Mouse (Mus musculus): ENCODE results near the gene Cd72.
"Not testable (repeated sequence)": the region's sequence is repeated elsewhere in the genome, so short reads cannot be mapped to it uniquely, and the experiment has no call there.

Gene Cd72

DNA sequence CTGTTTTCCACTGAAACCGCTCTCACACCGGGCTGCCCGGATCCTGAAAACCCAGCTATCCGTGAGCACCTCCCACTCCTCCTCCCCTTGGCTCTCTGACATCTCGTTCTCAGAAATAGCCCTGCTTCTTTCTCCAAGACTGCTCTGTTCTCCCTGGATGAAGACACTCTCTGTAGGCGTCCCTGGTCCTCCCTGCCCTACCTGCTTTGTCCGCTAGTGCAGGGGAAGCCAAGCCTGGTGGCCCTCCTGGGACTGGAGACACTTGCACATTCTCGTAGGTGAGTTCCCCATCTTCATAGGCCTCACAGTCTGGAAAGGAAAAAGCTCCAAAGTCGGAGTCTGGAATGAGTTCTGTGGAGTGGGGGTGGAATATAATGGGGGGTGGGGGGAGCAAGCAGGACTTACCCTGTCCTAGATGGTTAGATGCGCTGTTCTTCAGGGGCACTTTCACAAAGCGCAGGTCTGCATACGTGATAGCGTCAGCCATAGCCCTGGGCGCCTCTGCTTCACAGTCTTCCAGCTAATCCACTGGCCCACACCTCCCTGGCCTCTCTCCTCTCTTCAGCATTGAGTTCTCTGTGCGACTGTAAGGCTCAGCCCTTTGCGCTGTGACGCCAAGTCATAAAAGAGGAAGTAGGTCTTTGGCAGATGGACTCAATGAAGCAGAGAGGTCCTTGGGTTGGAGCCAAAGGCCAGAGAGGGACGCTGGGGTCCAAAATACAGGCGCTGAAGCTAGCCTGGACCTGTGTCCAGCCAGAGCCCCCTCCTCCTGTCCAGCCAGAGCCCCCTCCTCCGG, at the start of gene Cd72:
Gene Cd72 (minus strand): TSS at position 588 of the 796 bp plus-strand sequence.
- no peak for DNase-seq (ENCODE audit: low spot score in 2 of 2)

DNA sequence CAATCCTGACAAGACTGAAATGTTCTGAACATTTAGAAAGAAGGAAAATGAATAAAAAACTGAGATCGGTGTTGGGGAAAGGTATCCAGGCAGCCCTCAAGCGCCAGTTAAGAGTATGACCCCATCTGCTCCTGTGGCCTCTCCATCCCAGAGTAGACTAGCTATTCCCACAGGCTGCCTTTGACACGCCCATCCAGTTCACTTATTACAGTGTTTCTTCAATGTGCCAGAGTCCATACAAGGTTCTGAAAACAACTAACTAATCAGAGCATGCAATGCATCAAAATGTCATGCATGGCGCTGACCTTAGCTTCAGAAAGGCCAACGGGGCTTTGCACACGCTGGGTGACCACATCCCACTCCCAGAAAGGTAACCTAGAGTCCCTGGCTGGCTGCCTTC, 49.1 kb upstream of the Cd72 start:
- no peak for DNase-seq (ENCODE audit: low spot score in 2 of 2)

DNA sequence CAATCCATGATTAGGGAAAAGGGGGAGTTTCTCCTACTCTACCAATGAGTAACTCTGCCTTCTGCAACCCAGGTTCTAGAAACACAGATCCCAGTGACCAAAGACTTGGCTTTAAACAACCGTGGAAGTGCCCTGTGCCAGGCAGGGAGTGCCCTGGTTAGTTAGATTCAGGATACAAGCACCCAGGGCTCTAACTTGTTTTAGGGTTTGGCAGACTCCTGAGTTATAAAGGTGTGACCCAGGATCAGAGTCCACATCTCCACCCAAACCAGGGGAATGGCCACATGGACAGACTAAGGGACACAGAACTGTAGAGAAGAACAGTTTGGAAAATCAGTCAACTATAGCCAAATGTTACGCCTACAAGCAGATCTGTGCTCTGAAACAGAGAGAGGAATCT, 48.6 kb upstream of the Cd72 start:
- DNase-seq (ENCODE audit: low spot score in 2 of 2): no peak

DNA sequence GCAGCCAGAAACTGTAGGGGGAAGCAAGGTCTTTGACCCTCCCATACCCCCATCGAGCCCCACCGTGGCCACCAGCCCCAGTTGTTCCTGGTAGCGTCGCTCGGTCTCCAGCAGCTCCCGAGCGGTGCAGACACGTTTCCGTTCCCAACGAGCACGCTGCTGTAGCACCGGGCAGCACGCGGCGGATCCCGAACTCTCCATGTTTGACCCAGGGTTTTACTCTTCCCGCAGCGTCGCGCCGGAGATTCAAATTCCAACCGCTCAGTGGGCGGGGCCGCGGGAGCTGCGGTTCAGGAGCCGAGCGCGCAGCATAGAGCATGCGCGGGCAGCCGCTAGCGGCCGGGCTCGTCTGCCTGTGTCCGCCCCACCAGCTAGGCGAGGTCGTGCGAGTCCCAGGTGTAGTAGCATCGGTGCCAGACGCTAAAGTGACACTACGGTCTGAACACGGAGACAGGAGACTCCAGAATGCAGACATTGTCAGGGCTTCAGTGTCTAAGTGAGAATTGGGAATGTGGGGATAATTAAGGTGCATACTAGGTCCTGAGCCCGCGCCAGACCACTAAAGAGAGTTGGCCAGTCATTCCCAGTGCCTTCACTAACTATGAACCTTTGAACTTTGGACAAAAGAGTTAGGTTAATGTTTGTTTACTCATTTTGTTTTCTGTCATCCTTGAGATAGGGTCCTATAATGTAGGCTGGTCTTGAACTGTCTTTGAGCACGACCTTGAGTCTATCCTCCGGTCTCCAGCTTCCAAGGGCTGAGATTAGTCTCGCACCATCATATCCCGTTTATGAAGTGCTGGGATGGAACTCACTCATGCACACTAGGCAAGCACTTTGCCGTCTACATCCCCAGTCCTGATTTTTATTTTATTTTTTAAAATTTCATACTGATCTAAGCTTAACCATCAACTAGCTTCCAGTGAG, 45.2 kb upstream of the Cd72 start, which contains the start of gene Arhgef39:
Gene Arhgef39 (minus strand): TSS at position 289 of the 927 bp plus-strand sequence.
- DNase-seq (ENCODE audit: low spot score in 2 of 2): peak; percentile 31 to 45

DNA sequence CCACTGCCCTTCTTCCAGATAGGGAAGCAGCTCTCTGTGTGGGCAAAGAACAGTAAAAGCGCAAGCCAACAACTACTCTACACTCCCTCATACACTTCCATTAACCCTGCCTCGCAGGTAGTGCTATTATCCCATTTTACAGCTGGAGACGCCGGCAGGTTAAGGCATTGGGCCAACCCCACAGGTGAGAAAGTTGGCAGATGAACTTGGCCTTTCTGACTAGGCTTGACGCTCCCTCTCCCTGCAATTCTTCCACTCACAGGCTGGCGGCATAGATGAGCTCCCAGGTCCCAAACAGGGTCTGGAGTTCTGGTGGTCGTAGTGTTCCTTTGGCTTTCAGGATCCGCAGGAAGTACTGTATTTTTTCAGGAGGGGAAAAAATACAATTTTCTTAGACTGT, 44.6 kb upstream of the Cd72 start:
- no peak for DNase-seq (ENCODE audit: low spot score in 2 of 2)

DNA sequence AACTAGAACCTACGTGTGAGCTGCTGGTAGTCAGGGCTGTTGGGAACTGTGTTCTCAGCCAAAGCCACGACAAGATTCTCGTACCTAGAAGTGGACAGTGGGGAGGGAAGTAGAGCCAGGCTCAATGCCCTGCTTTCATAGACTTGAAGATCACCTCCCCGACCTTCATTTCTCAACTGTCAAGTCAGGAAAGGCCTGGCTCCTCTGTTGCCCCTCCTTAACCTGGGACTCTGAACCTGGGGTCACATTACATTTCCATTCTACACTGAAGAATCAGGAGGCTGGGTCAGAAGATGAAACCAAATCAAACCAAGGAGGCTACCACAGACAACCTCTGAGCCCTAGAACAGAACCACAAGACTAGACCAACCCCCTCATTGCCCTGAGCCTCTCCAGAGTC, 43.5 kb upstream of the Cd72 start:
- no peak for DNase-seq (ENCODE audit: low spot score in 2 of 2)

DNA sequence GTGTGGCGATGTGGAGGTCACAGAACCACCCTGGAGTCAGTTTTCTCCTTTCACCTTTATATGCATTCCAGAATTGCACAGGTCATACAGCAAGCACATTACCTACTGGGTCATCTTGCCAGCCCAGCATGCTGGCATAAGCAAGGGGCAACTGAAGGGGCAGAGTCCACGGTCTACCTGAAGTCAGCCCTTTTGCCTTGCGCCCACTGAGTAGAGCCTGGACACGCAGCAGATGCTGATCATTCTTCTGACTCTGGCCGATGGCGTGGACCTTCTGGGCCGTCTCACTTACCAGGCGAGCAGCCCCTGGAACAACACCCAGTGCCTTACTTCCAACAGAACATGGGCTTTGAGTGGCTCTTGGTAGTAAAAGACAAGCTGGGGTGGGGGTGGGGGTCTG, 43.0 kb upstream of the Cd72 start:
- no peak for DNase-seq (ENCODE audit: low spot score in 2 of 2)

DNA sequence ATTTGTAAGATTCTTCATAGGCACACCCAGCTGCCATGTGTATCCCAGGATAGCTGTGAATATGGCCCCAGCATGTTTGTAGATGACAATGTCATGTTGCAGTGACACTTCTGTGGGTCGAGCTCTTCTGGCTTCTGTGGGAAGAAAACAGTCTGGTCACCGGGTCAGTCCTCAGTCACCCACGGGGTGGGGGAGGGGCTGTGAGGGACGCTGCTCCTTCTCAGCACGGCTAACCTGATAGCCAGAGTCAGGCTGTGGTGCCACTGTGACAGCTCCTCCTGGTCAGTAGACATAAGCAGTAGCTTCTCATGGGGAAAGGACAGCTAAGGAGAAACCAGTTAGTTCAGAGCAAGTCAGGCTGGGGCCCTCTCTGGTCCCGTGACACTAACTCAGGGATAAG, 42.2 kb upstream of the Cd72 start:
- no peak for DNase-seq (ENCODE audit: low spot score in 2 of 2)

DNA sequence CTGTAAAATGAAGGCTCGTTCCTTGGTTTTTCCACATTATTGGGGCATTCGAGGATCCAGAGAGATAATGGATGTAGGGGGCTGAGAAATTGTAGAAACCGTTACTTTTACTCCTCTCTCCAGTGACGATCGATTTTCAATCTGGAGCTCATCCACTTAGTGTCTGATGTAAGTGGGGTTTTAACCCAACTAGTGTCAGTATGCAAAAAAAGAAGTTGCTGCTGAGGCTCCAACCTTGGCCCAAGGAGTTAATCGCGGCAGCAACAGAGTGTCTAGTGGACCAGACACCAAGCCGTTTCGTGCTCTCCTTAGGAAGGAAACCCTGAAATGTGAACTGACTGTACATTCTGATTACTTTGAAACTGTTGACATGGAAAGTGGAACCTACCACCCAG, 39.4 kb upstream of the Cd72 start:
- no peak for DNase-seq (ENCODE audit: low spot score in 2 of 2)

DNA sequence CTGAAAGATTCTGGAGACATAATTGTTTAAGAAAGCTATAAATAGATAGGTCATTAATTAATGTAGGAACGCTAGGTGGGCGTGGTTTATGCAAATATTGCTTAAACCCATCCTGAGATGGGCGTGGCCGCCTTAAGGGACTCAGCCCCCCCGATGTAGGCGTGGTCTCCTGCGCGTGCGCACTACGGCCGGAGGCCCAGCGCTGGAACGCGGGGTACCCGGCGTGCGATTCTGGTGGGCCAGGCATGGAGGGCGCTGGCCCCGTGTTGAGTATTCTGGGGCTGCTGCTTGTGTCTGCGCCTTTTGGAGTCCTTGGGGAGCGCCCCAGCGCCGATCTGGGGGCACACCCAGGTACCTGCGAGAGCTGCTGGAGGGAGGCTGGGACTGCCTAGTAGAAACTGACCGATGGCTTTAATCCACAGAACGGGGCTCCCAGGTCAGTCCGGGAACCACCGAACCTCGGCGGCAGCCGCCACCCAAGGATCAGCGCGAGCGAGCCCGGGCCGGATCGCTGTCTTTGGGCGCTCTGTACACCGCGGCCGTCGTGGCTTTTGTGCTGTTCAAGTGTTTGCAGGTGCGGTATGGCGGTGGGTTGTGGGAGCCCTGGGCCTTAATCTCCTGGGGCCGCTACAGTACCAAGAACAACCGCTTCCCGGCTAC, 38.9 kb upstream of the Cd72 start:
- DNase-seq (ENCODE audit: low spot score in 2 of 2): peak; percentile 91 to 96

DNA sequence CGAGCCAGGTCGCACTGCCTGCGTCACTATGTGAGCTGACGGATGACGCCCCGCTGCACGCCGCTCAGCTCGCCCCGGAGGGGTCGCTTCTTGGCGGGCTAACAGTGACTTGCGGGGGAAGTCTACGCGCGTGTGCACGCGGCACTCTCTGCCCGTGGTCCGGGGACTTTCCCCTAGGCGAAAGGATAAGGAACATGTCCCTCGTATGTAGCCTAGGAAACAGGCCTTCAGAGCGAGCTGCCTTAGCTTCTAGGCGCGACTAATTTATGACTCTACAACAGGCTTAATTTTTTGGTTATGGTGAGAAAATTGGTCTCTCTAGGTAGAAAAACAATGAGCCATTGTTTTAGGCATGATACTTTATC, 38.4 kb upstream of the Cd72 start, which contains the start of gene Ccdc107:
Gene Ccdc107 (plus strand): TSS at position 80 of the 365 bp plus-strand sequence.
- DNase-seq (ENCODE audit: low spot score in 2 of 2): peak; percentile 79 to 84

DNA sequence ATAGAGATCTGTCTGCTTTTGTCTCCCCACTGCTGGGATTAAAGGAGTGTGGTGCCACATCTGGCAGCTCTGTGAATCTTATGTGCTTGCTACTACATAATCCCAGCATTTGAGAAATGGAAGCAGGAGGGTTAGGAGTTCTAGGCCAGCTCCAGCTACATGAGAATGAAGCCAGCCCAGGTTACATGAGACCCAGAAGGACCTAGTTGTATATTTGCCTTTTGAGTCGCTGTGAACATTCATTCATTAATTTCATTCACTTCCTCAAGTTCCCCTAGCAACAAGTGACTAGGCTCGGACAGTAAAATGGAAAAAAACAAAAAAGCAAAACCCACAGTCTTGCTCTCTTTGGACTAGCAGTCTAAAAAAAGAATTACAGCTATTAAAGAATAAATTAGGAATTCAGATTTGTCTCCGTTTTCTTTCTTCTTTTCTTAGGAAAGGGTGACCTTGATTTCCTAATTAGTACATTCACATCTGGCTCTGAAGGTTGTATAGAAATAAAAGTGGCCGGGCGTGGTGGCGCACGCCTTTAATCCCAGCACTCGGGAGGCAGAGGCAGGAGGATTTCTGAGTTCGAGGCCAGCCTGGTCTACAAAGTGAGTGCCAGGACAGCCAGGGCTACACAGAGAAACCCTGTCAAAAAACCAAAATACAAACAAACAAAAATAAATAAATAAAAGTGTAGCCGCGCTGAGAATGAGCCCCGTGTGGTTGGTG, 37.8 kb upstream of the Cd72 start:
- no peak for DNase-seq (ENCODE audit: low spot score in 2 of 2)

DNA sequence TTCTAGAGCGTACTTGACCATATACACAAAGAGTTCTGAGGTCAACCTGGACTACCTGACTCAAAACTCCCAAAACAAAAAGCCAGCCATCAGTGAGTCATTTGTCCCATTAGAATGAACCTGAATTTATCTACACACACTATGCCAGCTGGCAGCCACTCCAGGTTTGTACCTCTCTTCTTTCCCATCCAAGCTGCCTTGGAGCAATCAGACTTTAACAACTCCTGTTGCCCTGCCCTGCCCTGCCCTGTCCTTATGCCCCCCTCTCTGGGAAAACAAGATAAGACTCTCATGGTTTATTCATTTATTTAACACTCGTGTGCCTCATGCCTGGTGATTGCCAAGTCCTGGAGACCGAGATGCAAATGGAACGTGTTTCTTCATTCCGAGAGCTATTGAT, 36.4 kb upstream of the Cd72 start:
- no peak for DNase-seq (ENCODE audit: low spot score in 2 of 2)

DNA sequence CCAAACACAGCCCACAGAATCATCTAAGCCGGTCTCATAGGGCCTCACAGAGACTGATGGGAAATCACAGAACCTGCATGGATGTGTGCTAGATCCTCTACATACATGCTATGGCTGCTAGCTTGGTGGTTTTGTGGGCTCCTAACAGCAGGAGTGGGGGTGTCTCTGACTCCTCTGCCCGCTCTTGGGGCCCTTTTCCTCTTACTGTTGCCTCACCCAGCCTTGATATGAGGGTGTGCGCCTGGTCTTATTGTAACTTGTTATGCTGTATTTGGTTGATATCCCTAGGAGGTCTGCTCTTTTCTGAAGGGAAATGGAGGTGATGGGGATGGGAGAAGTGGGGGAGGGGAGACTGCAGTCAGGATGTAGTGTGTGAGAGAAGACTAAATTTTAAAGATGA, 35.2 kb upstream of the Cd72 start:
- no peak for DNase-seq (ENCODE audit: low spot score in 2 of 2)

DNA sequence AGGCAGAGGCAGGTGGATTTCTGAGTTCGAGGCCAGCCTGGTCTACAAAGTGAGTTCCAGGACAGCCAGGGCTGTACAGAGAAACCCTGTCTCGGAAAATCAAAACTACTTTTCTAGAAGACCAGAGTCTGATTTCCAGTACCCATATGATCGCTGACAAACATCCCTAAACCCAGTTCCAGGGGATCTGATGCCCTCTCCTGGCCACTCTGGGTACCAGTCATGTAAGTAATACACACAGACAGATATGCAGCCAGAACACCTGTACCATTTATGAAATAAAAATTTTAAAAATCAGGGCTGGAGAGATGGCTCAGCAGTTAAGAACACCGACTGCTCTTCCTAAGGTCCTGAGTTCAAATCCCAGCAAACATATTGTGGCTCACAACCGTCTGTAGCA, 31.2 kb upstream of the Cd72 start:
- not testable (repeated sequence) for DNase-seq (ENCODE audit: low spot score in 2 of 2)

DNA sequence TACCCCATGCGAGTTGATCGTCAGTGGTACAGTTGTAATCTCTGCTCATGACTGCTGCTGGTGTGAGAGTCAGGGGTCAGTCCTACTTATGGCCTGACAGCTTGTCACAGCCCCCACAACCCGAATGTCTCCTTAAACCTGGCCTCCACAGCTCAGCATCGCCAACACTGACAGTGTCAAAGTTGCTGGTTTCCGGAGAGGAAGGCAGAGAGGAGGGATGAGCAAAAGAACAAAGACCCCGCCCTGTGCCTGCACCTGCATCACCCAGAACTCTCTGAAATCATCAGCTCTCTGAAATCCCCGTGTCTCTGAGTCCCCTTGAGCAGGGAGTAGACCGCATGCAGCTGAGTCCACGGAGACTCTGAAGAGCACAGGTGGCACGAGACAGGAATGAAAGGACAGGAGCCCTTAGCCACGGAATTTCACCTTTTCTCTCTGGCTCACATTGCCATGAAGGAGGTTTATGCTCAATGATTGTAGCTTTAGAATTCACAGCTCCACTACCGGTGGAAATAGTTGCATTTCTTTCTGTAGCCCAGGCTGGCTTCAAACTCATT, 29.2 kb upstream of the Cd72 start, which contains the start of gene Sit1:
Gene Sit1 (minus strand): TSS at position 200 of the 557 bp plus-strand sequence.
- DNase-seq (ENCODE audit: low spot score in 2 of 2): no peak

DNA sequence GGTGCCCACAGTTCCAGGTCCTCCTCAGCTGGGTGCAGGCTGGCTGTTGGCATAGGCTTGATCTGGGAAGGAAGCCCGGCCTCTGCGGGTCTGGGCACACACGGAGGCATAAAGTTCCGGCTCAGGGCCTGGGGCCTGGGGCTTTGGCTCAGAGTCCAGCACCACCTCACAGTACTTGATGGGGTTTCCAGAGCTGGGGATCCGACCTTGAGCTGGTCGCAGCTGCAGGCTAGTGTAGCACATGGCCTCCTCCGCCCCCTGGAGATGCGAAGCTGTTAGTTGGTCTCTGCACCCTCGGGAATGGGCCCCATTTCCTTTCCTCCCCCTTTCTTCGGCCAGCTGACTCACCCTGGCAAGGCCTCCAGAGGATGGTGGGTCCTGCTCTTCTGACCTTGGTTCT, 28.2 kb upstream of the Cd72 start:
- no peak for DNase-seq (ENCODE audit: low spot score in 2 of 2)

DNA sequence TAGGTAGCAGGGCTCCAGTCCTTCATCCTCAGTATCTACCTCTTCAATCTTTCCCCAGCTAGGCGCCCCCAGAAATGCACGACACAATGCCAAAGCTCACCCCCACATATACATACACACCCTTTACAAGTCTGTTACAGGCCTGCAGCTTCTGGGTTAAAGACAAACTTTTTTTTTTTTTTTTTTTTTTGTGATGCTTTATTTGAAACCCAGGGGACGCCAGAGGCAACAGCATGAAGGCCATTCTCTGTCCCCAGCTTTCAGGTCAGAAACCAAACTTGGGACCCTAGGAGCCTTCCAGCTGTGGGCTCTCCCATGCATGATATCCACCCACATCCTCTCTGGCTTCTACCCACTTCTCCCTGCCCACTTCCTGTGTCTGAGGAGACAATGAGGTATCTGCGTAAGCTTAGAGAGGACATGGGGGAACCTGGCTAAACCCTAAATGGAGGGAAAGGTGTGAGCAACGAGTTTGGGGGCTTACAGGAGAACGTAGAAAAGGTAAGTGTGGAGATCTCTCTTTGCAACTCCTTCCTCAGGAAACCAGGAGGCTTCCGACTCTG, 27.5 kb upstream of the Cd72 start:
- no peak for DNase-seq (ENCODE audit: low spot score in 2 of 2)

DNA sequence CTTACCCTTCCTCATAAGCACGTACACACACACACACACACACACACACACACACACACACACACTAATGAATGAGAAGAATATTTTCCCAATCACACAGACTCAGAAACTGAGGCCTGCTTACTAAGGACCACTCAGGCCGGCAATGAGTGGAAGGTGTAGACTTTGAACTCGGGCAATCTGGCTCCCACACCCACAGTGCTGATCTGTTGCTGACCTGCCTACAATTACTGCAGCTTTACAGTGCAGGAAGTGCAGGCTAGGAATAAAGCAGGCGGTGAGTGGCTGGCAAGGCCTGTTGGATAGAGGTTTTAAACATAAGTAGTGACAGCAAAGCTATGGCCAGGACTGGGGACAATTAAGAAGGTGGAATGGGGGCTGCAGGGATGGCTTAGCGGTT, 26.6 kb upstream of the Cd72 start:
- DNase-seq (ENCODE audit: low spot score in 2 of 2): no peak

DNA sequence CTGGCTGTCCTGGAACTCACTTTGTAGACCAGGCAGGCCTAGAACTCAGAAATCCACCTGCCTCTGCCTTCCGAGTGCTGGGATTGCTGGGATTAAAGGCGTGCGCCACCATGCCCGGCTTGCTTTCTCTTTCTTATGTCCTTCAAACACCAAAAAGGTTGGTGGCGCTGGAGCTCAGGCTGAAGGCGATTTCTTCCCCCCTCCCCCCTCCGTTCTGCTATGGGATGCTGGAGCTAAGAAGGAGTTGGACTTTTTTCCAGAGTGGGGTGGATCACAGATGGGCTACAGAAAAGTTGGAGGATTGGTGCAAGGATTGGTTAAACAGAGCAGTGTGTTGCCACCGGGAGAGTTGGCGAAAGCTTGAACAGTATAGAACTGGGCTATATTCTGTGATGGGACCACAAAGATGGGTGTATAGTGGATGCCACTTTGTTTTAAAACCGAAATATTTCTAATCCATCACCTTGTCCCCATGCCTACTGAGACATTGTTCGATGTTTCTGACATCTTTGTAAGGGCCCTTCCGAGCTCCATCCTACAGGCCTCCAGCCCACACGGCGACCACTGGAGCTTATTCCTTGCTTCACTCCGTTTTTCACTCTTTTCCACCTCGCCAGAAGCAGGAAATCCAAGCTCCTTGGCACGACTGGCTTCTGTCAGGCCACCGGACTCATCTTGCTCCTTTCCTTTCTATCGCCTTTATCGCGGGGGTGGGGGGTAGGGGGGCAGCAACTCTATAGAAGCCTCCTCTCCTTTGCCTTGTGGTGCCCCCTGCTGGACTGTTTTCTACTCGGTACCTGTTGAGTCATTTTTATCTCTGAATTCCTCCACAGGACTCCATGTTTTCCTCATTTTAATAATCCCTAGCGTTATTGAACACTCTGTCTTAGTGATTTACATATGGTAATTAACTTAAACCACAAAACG, 24.7 kb upstream of the Cd72 start:
- DNase-seq (ENCODE audit: low spot score in 2 of 2): peak; percentile 25 to 39

Measured in frontal cortex, postnatal 25 days (tissue).